Mouse (Mus musculus): ENCODE results near the gene Fam49a. TPM values are rescaled to one million over a fixed set of nuclear protein-coding genes. Genes with fewer than 3 reads are reported as not detected.

The Fam49a gene
- total RNA-seq (2021) (1 to 10 TPM; 7.1 to 9.8 TPM), polyA plus RNA-seq (2012; rRNA removed) (4.1 and 6.5 TPM in 2 replicates)
- long read RNA-seq, transcript Fam49a-201 (12 exons, 1,771 nt) = major isoform, 8 of 13 reads
- long read RNA-seq, partial matches to known transcripts = 0 of 13 reads
- long read RNA-seq, other reads (novel, unspliced or antisense) = 5 of 13 reads

- Histone ChIP-seq H3K27ac (peak within 1 kb of the TSS; percentile 93), H3K9ac (ENCODE audit: low read depth, low read length) (peak within 1 kb of the TSS; percentile 99), H3K36me3 (ENCODE audit: control insufficient read depth, insufficient read depth, low read length) (peaks cover 11% of the 10 kb centered on the region), H3K4me1 (ENCODE audit: control insufficient read depth, insufficient read depth, low read length) (peaks cover 14% of the 10 kb centered on the region), H3K27me3 (ENCODE audit: control insufficient read depth, insufficient read depth, low read length) (no peaks in the 10 kb centered on the region), H3K79me2 (replicated peaks; ENCODE audit: control insufficient read depth, insufficient read depth, low read length) (no peaks in the 10 kb centered on the region), H3K4me3 (peak within 1 kb of the TSS; percentile 88)
- TF ChIP-seq EP300 (IDR thresholded peaks at IDR 0.05; ENCODE audit: insufficient read depth, low read depth, low read length) (no peak), POLR2A (IDR thresholded peaks at IDR 0.05; ENCODE audit: insufficient read depth, low read depth, low read length) (peak; percentile 84), CTCF (IDR thresholded peaks at IDR 0.05) (peak; percentile 30)
- intact Hi-C loops (cut with DNase I) = loop anchor here (2.0 to 5.0 kb wide), 4 partner anchors 40 to 85 kb away; no protein-coding TSS in a partner anchor
- under 1% methylated on average over 51 of the region's 62 CpGs for WGBS
- DNase-seq = peak; percentile 88 to 89
These were observed at the start of gene Fam49a for GRCm38 (mm10) chr12:12261987-12262971. Gene Fam49a, plus strand, starts transcription at chr12:12262139.

GRCm38 (mm10) chr12:12213536-12213935, 48.4 kb upstream of the Fam49a start:
- no peak for DNase-seq
- Histone ChIP-seq H3K4me1 (ENCODE audit: control insufficient read depth, insufficient read depth, low read length) (no peaks in the 10 kb centered on the region), H3K27ac (no peak overlapping the region), H3K79me2 (replicated peaks; ENCODE audit: control insufficient read depth, insufficient read depth, low read length) (no peaks in the 10 kb centered on the region), H3K36me3 (ENCODE audit: control insufficient read depth, insufficient read depth, low read length) (no peaks in the 10 kb centered on the region), H3K27me3 (ENCODE audit: control insufficient read depth, insufficient read depth, low read length) (no peaks in the 10 kb centered on the region), H3K4me3 (no peak overlapping the region), H3K9ac (ENCODE audit: low read depth, low read length) (no peak overlapping the region)
- TF ChIP-seq EP300 (IDR thresholded peaks at IDR 0.05; ENCODE audit: insufficient read depth, low read depth, low read length) = no peak
- TF ChIP-seq POLR2A (IDR thresholded peaks at IDR 0.05; ENCODE audit: insufficient read depth, low read depth, low read length) = no peak
- no peak for TF ChIP-seq CTCF (IDR thresholded peaks at IDR 0.05)
- intact Hi-C loops (cut with DNase I) = no loop called here
- 70% methylated on average over 3 of the region's 3 CpGs for WGBS

GRCm38 (mm10) chr12:12218947-12219346, 43.0 kb upstream of the Fam49a start:
- 84% methylated on average over 5 of the region's 5 CpGs for WGBS
- no peak overlapping the region for H3K4me3 ChIP-seq
- H3K27me3 ChIP-seq (ENCODE audit: control insufficient read depth, insufficient read depth, low read length) = no peaks in the 10 kb centered on the region
- TF ChIP-seq CTCF (IDR thresholded peaks at IDR 0.05) = no peak
- no peak for TF ChIP-seq POLR2A (IDR thresholded peaks at IDR 0.05; ENCODE audit: insufficient read depth, low read depth, low read length)
- TF ChIP-seq EP300 (IDR thresholded peaks at IDR 0.05; ENCODE audit: insufficient read depth, low read depth, low read length) = no peak
- no peaks in the 10 kb centered on the region for H3K36me3 ChIP-seq (ENCODE audit: control insufficient read depth, insufficient read depth, low read length)
- DNase-seq = no peak
- H3K27ac ChIP-seq = no peak overlapping the region
- H3K9ac ChIP-seq (ENCODE audit: low read depth, low read length) = no peak overlapping the region
- intact Hi-C loops (cut with DNase I) = no loop called here
- no peaks in the 10 kb centered on the region for H3K79me2 ChIP-seq (replicated peaks; ENCODE audit: control insufficient read depth, insufficient read depth, low read length)
- peaks cover 6% of the 10 kb centered on the region; the same call in 1 of the 2 replicates for H3K4me1 ChIP-seq (ENCODE audit: control insufficient read depth, insufficient read depth, low read length)

GRCm38 (mm10) chr12:12220755-12221496, 41.0 kb upstream of the Fam49a start:
- Histone ChIP-seq H3K27me3 (ENCODE audit: control insufficient read depth, insufficient read depth, low read length) (no peaks in the 10 kb centered on the region), H3K36me3 (ENCODE audit: control insufficient read depth, insufficient read depth, low read length) (no peaks in the 10 kb centered on the region), H3K9ac (ENCODE audit: low read depth, low read length) (no peak overlapping the region), H3K27ac (no peak overlapping the region), H3K79me2 (replicated peaks; ENCODE audit: control insufficient read depth, insufficient read depth, low read length) (no peaks in the 10 kb centered on the region), H3K4me3 (no peak overlapping the region), H3K4me1 (ENCODE audit: control insufficient read depth, insufficient read depth, low read length) (peaks cover 6% of the 10 kb centered on the region; the same call in 1 of the 2 replicates)
- DNase-seq = no peak
- WGBS = 55% methylated on average over 8 of the region's 8 CpGs
- no peak for TF ChIP-seq POLR2A (IDR thresholded peaks at IDR 0.05; ENCODE audit: insufficient read depth, low read depth, low read length)
- no peak for TF ChIP-seq CTCF (IDR thresholded peaks at IDR 0.05)
- no peak for TF ChIP-seq EP300 (IDR thresholded peaks at IDR 0.05; ENCODE audit: insufficient read depth, low read depth, low read length)
- intact Hi-C loops (cut with DNase I) = loop anchor here (5.0 kb wide), 1 partner anchor 41 kb away; the partner anchor contains the start of gene Fam49a

- Histone ChIP-seq H3K79me2 (replicated peaks; ENCODE audit: control insufficient read depth, insufficient read depth, low read length) (no peaks in the 10 kb centered on the region), H3K4me1 (ENCODE audit: control insufficient read depth, insufficient read depth, low read length) (peaks cover 6% of the 10 kb centered on the region; the same call in 1 of the 2 replicates), H3K27ac (no peak overlapping the region; the same call in 1 of the 2 replicates), H3K4me3 (no peak overlapping the region), H3K27me3 (ENCODE audit: control insufficient read depth, insufficient read depth, low read length) (no peaks in the 10 kb centered on the region), H3K9ac (ENCODE audit: low read depth, low read length) (no peak overlapping the region), H3K36me3 (ENCODE audit: control insufficient read depth, insufficient read depth, low read length) (no peaks in the 10 kb centered on the region)
- intact Hi-C loops (cut with DNase I) = loop anchor here (5.0 kb wide), 1 partner anchor 40 kb away; the partner anchor contains the start of gene Fam49a
- peak; percentile 42 to 44 for DNase-seq
- TF ChIP-seq POLR2A (IDR thresholded peaks at IDR 0.05; ENCODE audit: insufficient read depth, low read depth, low read length) (no peak), CTCF (IDR thresholded peaks at IDR 0.05) (no peak), EP300 (IDR thresholded peaks at IDR 0.05; ENCODE audit: insufficient read depth, low read depth, low read length) (no peak)
- WGBS = 67% methylated on average over 9 of the region's 9 CpGs
These were observed 39.2 kb upstream of the Fam49a start for GRCm38 (mm10) chr12:12222585-12223290.
